Mouse (Mus musculus): ENCODE results near the gene Ptgir. TPM values are rescaled to one million over a fixed set of nuclear protein-coding genes. Genes with fewer than 3 reads are reported as not detected.
"Not testable (repeated sequence)": the region's sequence is repeated elsewhere in the genome, so short reads cannot be mapped to it uniquely, and the experiment has no call there.

The Ptgir gene
- polyA plus RNA-seq, 1 experiment: 11.3 TPM

- H3K4me1 ChIP-seq (replicated peaks; ENCODE audit: control insufficient read depth, insufficient read depth, low read length): peaks cover 40% of the 10 kb centered on the region
- no peaks in the 10 kb centered on the region for H3K36me3 ChIP-seq (ENCODE audit: control insufficient read depth, insufficient read depth, low read length)
- TF ChIP-seq CTCF (IDR thresholded peaks at IDR 0.05; ENCODE audit: borderline replicate concordance, control insufficient read depth, extremely low read depth, insufficient read depth, low read length, poor library complexity) (no peak), POLR2A (IDR thresholded peaks at IDR 0.05; ENCODE audit: control insufficient read depth, extremely low read depth, insufficient read depth, low read length, poor library complexity) (no peak)
- no peak overlapping the region for H3K4me3 ChIP-seq (ENCODE audit: control insufficient read depth, insufficient read depth, low read length)
- DNase-seq: no peak
- WGBS: 33% methylated on average over 22 of the region's 22 CpGs
- H3K27ac ChIP-seq (ENCODE audit: control insufficient read depth, insufficient read depth, low read length): no peak overlapping the region
- H3K27me3 ChIP-seq (ENCODE audit: control insufficient read depth, insufficient read depth, low read length): peaks cover 20% of the 10 kb centered on the region; the same call in 1 of the 2 replicates
Observed at GRCm38 (mm10) chr7:16947349-16947895, 41.1 kb downstream of the Ptgir start.

DNA sequence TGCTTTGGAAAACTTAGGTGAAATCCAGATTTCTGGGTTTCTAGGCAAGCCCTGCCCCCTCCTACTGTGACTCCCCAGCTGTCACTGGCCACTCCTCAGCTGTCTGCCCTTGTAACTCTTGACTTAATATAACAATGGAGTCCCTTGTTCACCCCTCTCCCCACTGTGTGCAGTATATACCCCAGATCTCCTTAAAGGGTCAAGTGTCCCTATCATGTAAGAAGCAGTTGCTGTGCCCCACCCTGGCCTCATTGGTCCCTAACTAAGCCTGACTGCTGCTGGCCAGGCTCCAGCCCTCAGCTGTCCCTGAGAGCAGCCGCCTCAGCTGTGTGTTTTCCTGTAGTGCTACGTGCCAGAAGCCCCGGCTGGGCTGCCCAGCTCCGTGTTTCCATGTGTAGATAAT lies 41.7 kb downstream of the Ptgir start:
- Histone ChIP-seq H3K27me3 (ENCODE audit: control insufficient read depth, insufficient read depth, low read length) (peaks cover 20% of the 10 kb centered on the region; the same call in 1 of the 2 replicates), H3K27ac (ENCODE audit: control insufficient read depth, insufficient read depth, low read length) (no peak overlapping the region), H3K4me3 (ENCODE audit: control insufficient read depth, insufficient read depth, low read length) (no peak overlapping the region), H3K36me3 (ENCODE audit: control insufficient read depth, insufficient read depth, low read length) (no peaks in the 10 kb centered on the region), H3K4me1 (replicated peaks; ENCODE audit: control insufficient read depth, insufficient read depth, low read length) (peaks cover 40% of the 10 kb centered on the region)
- WGBS: 35% methylated on average over 4 of the region's 4 CpGs
- TF ChIP-seq POLR2A (IDR thresholded peaks at IDR 0.05; ENCODE audit: control insufficient read depth, extremely low read depth, insufficient read depth, low read length, poor library complexity): no peak
- TF ChIP-seq CTCF (IDR thresholded peaks at IDR 0.05; ENCODE audit: borderline replicate concordance, control insufficient read depth, extremely low read depth, insufficient read depth, low read length, poor library complexity): no peak
- no peak for DNase-seq

DNA sequence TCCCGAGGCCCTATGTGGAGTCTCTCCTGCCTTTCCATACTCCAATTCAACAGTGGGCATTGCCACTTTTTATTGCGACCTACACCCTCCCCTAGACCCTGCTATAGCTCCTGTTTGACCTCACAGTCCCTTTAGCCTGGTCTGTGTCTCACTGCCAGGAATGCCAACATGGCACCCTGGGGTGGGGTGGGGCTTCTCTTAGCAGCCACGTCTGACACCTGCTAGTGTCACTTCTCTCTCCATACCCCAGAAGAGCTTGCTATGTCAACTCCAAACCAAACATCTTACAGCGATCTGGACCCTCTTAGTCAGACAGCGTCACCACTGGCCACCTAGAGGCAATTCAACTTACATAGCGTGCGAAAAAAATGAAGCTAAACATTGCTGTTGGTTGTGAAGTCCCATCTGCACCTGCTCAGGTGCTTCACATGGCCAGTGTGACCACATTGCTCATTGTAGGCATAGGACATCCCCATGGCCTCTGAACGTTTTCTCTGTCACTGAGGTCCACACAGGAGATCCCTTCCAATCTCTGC lies 42.7 kb downstream of the Ptgir start:
- Histone ChIP-seq H3K27ac (ENCODE audit: control insufficient read depth, insufficient read depth, low read length) (no peak overlapping the region), H3K36me3 (ENCODE audit: control insufficient read depth, insufficient read depth, low read length) (no peaks in the 10 kb centered on the region), H3K27me3 (ENCODE audit: control insufficient read depth, insufficient read depth, low read length) (peaks cover 20% of the 10 kb centered on the region; the same call in 1 of the 2 replicates), H3K4me1 (replicated peaks; ENCODE audit: control insufficient read depth, insufficient read depth, low read length) (peaks cover 34% of the 10 kb centered on the region), H3K4me3 (ENCODE audit: control insufficient read depth, insufficient read depth, low read length) (no peak overlapping the region)
- DNase-seq: no peak
- TF ChIP-seq CTCF (IDR thresholded peaks at IDR 0.05; ENCODE audit: borderline replicate concordance, control insufficient read depth, extremely low read depth, insufficient read depth, low read length, poor library complexity) (no peak), POLR2A (IDR thresholded peaks at IDR 0.05; ENCODE audit: control insufficient read depth, extremely low read depth, insufficient read depth, low read length, poor library complexity) (no peak)
- 88% methylated on average over 8 of the region's 8 CpGs for WGBS

DNA sequence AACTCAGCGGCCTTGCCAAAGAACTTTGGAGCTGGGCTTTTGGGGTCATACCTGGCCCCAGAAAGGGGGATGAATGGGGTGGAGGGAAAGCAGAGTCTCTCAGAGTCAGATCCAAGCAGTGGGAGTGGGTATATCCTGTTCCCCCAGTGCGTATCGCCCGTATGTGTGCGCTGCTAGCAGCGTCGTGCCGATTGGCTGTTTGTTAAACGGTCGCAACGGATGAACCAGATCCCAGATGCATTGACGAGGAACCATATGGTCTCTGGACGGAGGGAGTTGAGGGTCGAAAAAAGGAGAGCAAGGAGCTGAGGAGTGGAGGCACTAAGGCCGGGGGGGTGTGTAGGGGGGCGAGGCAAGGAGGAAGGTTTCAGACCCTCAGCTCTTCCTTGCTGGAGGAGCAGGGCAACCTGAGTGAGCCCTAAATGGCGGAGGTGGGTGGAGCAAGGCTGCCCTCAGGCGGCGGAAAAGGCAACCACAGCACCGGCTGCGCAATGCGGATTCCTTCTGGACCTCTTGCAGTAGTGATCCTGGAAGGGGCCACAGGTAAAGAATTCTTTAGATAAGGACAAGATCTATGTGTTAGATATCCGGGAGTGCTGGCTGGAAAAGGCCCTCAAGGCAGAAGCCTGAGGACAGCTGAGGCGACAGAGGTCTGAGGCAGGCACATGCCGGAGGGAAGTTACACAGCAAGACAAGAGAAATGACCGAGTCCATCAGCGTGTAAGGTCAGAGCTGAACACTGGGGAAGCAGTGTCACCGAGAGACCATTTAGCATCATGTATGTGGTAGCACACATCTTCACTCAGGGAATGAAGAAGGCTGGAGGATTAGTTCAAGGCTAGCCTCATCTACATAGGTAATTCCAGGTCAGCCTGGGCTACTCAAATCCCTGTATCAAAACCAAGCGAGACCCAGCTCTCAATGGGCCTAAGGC lies 43.9 kb downstream of the Ptgir start:
- DNase-seq: peak; percentile 83
- Histone ChIP-seq H3K27ac (ENCODE audit: control insufficient read depth, insufficient read depth, low read length) (no peak overlapping the region), H3K4me3 (ENCODE audit: control insufficient read depth, insufficient read depth, low read length) (peak overlapping the region; percentile 42), H3K27me3 (ENCODE audit: control insufficient read depth, insufficient read depth, low read length) (peaks cover 17% of the 10 kb centered on the region; the same call in 1 of the 2 replicates), H3K4me1 (replicated peaks; ENCODE audit: control insufficient read depth, insufficient read depth, low read length) (peaks cover 24% of the 10 kb centered on the region), H3K36me3 (ENCODE audit: control insufficient read depth, insufficient read depth, low read length) (no peaks in the 10 kb centered on the region)
- 11% methylated on average over 29 of the region's 29 CpGs for WGBS
- peak; percentile 91 for TF ChIP-seq CTCF (IDR thresholded peaks at IDR 0.05; ENCODE audit: borderline replicate concordance, control insufficient read depth, extremely low read depth, insufficient read depth, low read length, poor library complexity)
- TF ChIP-seq POLR2A (IDR thresholded peaks at IDR 0.05; ENCODE audit: control insufficient read depth, extremely low read depth, insufficient read depth, low read length, poor library complexity): peak; percentile 24; the same call in 1 of the 2 replicates

GRCm38 (mm10) chr7:16950861-16951635 lies 44.8 kb downstream of the Ptgir start:
- Histone ChIP-seq H3K4me1 (replicated peaks; ENCODE audit: control insufficient read depth, insufficient read depth, low read length) (peaks cover 15% of the 10 kb centered on the region), H3K36me3 (ENCODE audit: control insufficient read depth, insufficient read depth, low read length) (no peaks in the 10 kb centered on the region), H3K4me3 (ENCODE audit: control insufficient read depth, insufficient read depth, low read length) (no peak overlapping the region), H3K27me3 (ENCODE audit: control insufficient read depth, insufficient read depth, low read length) (peaks cover 9% of the 10 kb centered on the region; the same call in 1 of the 2 replicates), H3K27ac (ENCODE audit: control insufficient read depth, insufficient read depth, low read length) (no peak overlapping the region)
- DNase-seq: peak; percentile 86
- TF ChIP-seq POLR2A (IDR thresholded peaks at IDR 0.05; ENCODE audit: control insufficient read depth, extremely low read depth, insufficient read depth, low read length, poor library complexity): no peak
- TF ChIP-seq CTCF (IDR thresholded peaks at IDR 0.05; ENCODE audit: borderline replicate concordance, control insufficient read depth, extremely low read depth, insufficient read depth, low read length, poor library complexity): peak; percentile 89
- WGBS: 25% methylated on average over 18 of the region's 18 CpGs

GRCm38 (mm10) chr7:16953776-16954175 lies 47.5 kb downstream of the Ptgir start:
- 93% methylated on average over 2 of the region's 2 CpGs for WGBS
- not testable (repeated sequence) for H3K4me3 ChIP-seq (ENCODE audit: control insufficient read depth, insufficient read depth, low read length); H3K36me3 ChIP-seq (ENCODE audit: control insufficient read depth, insufficient read depth, low read length); H3K4me1 ChIP-seq (replicated peaks; ENCODE audit: control insufficient read depth, insufficient read depth, low read length); DNase-seq; H3K27me3 ChIP-seq (ENCODE audit: control insufficient read depth, insufficient read depth, low read length); H3K27ac ChIP-seq (ENCODE audit: control insufficient read depth, insufficient read depth, low read length)

All from thymus, adult 2 months (tissue).